Comparison of ENCODE assay signal across 17 mouse cellular contexts in the genomic region with DNA sequence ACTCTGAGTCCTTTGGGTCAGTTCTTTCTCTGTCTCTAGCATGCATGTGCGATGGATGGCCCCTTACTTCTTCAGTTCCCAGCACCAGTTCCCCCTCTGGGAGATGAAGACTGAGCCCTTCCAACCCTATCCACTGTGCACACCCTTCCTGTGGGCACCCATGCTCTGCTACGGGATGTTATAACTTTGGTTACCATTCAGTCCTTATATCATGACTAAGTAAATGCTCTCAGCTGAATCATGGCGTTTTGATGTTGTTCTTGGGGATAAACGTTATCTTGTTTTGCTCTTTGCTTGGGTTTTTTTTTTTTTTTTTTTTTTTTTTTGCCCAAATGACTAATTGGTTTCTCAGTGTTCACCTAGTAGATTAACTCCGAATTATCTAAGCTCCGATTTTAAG.
"Had no signal": no experiment of that assay in that cellular context is flagged by ENCODE, and none has a peak within 500 bp of the region (broad histone marks: within the 10 kb centered on the region; RNA-seq: fewer than 3 reads in every experiment).

No protein-coding gene starts in this region.

- ATAC-seq: midbrain, embryonic 15.5 days had no signal

- H3K36me3 ChIP-seq: limb, embryonic 13.5 days; liver, embryonic 13.5 days; midbrain, embryonic 10.5 days; midbrain, embryonic 15.5 days; neural tube, embryonic 13.5 days; stomach, embryonic 15.5 days had no signal

- H3K9me3 ChIP-seq: limb, embryonic 13.5 days; liver, embryonic 13.5 days; midbrain, embryonic 10.5 days; midbrain, embryonic 15.5 days; neural tube, embryonic 13.5 days; stomach, embryonic 15.5 days had no signal

- H3K27me3 ChIP-seq: limb, embryonic 13.5 days; liver, embryonic 13.5 days; midbrain, embryonic 15.5 days; neural tube, embryonic 13.5 days; stomach, embryonic 15.5 days had no signal

- H3K4me2 ChIP-seq: limb, embryonic 13.5 days; liver, embryonic 13.5 days; lung, embryonic 14.5 days; midbrain, embryonic 15.5 days; neural tube, embryonic 13.5 days; stomach, embryonic 15.5 days had no signal

- DNase-seq: kidney, adult 11 months; kidney, adult 9 months; kidney, postnatal 36 days; layer of hippocampus, adult 9-11 months; left cerebral cortex, postnatal 4 days; liver, embryonic 13.5 days; lung, embryonic 14.5 days; lung, postnatal 10 days; lung, postnatal 4 days; right cerebral cortex, postnatal 14 days; thymus, postnatal 36 days had no signal

- H3K27ac ChIP-seq: kidney, postnatal 0 days; limb, embryonic 13.5 days; liver, embryonic 13.5 days; midbrain, embryonic 10.5 days; midbrain, embryonic 15.5 days; neural tube, embryonic 13.5 days; stomach, embryonic 15.5 days had no signal

- H3K4me3 ChIP-seq: limb, embryonic 13.5 days; liver, embryonic 13.5 days; midbrain, embryonic 10.5 days; midbrain, embryonic 15.5 days; neural tube, embryonic 13.5 days; stomach, embryonic 15.5 days had no signal

- H3K9ac ChIP-seq: limb, embryonic 13.5 days; liver, embryonic 13.5 days; lung, embryonic 14.5 days; midbrain, embryonic 15.5 days; neural tube, embryonic 13.5 days; stomach, embryonic 15.5 days had no signal
